Mouse (Mus musculus) lung, postnatal 10 days (tissue): ENCODE data around the gene Gm28042.

Source experiments
- DNase-seq: peaks from one replicate; pipeline ENCODE4 v3.0.0; 2021

The Gm28042 gene

GRCm38 (mm10) chr2:120012924-120013323, 14.4 kb upstream of the Gm28042 start:
- DNase-seq = no peak

- DNase-seq = no peak
These were observed 13.3 kb upstream of the Gm28042 start for GRCm38 (mm10) chr2:120013831-120014486.

GRCm38 (mm10) chr2:120015882-120016281, 11.4 kb upstream of the Gm28042 start:
- no peak for DNase-seq

GRCm38 (mm10) chr2:120017599-120017998, 9.7 kb upstream of the Gm28042 start:
- DNase-seq = peak; percentile 54

- no peak for DNase-seq
These were observed 3.0 kb upstream of the Gm28042 start for GRCm38 (mm10) chr2:120024337-120024736.

- DNase-seq = no peak
These were observed 648 bp downstream of the Gm28042 start for GRCm38 (mm10) chr2:120027950-120028331.

- DNase-seq = no peak
These were observed 3.1 kb downstream of the Gm28042 start for GRCm38 (mm10) chr2:120030380-120030779.

- no peak for DNase-seq
These were observed 5.6 kb downstream of the Gm28042 start, which contains the start of gene Pla2g4b for GRCm38 (mm10) chr2:120032726-120033467. Gene Pla2g4b (plus strand): TSS chr2:120033417.

GRCm38 (mm10) chr2:120033726-120034125, 6.4 kb downstream of the Gm28042 start:
- peak; percentile 32 for DNase-seq

- DNase-seq = no peak
These were observed 10.5 kb downstream of the Gm28042 start for GRCm38 (mm10) chr2:120037744-120038143.

- no peak for DNase-seq
These were observed 13.7 kb downstream of the Gm28042 start for GRCm38 (mm10) chr2:120040991-120041390.

GRCm38 (mm10) chr2:120044101-120044603, 16.9 kb downstream of the Gm28042 start:
- peak; percentile 52 for DNase-seq

- DNase-seq = no peak
These were observed 17.4 kb downstream of the Gm28042 start for GRCm38 (mm10) chr2:120044676-120045075.

- no peak for DNase-seq
These were observed 19.4 kb downstream of the Gm28042 start for GRCm38 (mm10) chr2:120046486-120047310.

- DNase-seq = no peak
These were observed 20.9 kb downstream of the Gm28042 start for GRCm38 (mm10) chr2:120048173-120048572.

GRCm38 (mm10) chr2:120049632-120050274, 22.5 kb downstream of the Gm28042 start:
- peak; percentile 73 for DNase-seq

GRCm38 (mm10) chr2:120051405-120051804, 24.1 kb downstream of the Gm28042 start:
- no peak for DNase-seq

- DNase-seq = no peak
These were observed 27.7 kb downstream of the Gm28042 start for GRCm38 (mm10) chr2:120054771-120055552.

- DNase-seq = no peak
These were observed 28.6 kb downstream of the Gm28042 start for GRCm38 (mm10) chr2:120055923-120056322.

- DNase-seq = no peak
These were observed 31.5 kb downstream of the Gm28042 start for GRCm38 (mm10) chr2:120058818-120059217.

- DNase-seq = no peak
These were observed 32.2 kb downstream of the Gm28042 start for GRCm38 (mm10) chr2:120059466-120059865.

GRCm38 (mm10) chr2:120060190-120060589, 32.9 kb downstream of the Gm28042 start:
- peak; percentile 72 for DNase-seq
